Mouse (Mus musculus): ENCODE data around the gene Atm.

The Atm gene

DNA sequence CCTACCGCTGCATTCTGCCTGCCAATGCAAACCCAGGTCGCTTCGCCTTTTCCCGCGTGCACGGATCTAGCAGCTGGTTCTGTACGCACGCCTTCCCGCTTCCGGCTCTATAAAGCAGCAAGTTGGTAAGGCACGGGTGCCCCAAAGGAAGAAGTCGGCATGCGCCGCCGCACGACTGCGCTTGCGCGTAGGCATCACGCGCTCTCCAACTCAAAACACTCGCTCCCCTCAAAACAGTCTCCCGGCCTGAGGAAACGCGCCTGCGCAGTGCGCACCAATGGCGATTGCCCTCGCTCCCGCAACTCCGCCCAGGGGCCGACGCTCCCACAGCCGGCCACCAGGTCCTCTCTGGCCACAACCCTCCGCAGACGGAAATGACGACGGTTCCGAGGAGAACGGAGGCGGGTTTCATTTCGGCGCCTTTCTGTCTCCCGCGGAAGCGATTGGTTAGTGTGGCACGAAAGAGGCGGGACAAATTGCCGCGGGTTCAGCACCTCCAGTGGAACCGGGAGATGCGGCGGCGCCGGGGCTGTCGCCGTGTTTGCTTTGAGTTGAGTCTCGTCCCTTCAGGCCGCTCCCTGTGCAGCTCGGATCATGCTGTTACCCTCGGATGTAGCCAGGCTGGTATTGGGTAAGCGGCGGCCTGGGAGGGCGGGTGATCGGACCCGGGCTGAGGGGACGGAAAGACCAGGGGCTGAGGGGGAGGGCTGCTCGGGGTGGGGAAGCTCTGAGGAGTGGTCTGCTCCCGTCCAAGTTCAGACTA lies at the start of gene Atm, which contains the start of gene Npat:
Gene Atm (minus strand): TSS at position 183 of the 763 bp plus-strand sequence.
Gene Npat (plus strand): TSS at position 490 of the 763 bp plus-strand sequence.
- peak; percentile 99 for DNase-seq (ENCODE audit: low spot score)

DNA sequence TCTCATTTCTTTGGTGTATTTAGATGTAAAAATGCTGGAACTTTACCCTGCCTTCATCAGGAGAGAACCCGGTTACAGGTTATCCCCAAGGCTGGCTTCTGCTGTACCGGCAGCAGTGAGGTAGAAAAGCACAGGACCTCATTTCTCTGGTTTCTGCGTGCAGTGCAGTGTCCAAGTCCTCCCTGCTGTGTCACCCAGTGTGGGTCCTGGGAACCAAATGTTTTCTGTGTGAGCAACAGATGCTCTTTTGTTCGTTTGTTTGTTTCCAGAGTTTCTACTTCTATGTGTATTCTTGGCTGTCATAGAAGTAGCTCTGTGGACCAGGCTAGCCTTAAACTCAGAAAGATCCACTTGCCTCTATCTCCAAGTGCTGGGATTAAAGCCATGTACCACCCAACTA lies 45.3 kb upstream of the Atm start:
- no peak for DNase-seq (ENCODE audit: low spot score)

DNA sequence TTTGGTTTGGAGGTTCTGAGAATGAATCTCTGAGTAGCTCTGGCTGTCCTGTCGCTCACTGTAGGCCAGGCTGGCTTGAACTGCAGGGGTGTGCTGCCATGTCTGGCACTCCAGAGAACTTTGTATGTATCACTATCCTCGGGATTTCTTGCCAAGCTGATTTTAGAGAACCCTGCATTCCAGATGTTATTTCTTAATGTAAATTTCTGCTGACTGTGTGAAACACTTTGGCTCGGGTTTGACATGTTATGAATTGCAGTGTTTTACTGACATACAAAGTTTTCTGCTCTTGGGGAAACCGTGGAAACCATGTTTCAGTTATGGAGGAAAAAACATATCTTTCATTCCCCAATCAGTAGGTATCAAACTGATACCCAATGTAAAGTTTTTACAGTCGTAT lies 39.2 kb upstream of the Atm start:
- no peak for DNase-seq (ENCODE audit: low spot score)

DNA sequence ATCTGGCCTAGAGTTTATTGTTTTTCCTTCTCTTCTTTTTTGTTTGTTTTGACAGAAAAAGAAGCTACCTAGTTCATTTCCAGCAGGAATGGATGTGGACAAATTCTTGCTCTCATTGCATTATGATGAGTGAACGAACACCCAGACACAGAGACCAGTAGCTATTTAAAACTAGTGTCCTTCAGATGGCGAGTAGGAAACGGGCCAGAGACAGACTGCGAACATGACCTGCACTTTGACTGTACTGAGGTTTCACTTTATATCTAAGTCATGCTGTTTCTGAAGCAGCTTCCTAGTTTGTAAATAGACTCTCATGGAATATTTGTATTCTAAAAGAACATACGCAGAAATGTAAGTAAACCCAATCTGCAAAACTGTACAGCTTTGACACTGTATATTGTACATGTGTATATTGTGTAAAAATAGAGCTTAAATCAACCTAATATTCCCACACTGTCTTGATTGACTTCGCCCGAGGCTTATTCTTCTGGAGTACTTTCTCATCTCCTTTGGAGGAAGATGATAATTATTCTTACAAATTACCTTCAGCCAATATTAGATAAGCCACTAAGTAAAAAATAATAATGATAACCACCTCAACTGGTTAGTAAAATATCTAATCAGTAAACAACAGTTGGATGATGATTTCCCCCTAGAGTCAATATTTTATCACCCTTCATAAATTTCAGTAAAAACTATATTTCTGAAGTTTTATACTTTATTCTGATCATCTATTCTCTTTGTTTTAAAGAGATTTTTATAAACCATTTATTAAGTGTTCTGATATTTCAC lies 36.2 kb upstream of the Atm start:
- DNase-seq (ENCODE audit: low spot score), result no peak

DNA sequence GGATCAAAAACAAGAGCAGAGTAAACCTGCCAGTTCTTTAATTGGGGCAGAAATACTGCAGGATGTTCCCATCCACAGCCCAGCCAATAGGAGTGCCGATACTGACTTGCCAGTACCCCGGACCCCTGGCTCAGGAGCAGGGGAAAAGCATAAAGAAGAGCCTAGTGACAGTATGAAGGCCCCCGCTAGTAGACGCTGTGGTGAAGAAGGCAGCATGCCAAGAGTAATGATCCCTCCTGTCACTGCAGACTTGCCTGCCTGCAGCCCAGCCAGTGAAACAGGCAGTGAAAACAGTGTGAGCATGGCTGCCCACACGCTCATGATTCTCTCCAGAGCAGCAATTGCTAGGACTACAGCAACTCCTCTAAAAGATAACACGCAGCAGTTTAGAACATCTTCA lies 34.1 kb upstream of the Atm start:
- peak; percentile 44 for DNase-seq (ENCODE audit: low spot score)

DNA sequence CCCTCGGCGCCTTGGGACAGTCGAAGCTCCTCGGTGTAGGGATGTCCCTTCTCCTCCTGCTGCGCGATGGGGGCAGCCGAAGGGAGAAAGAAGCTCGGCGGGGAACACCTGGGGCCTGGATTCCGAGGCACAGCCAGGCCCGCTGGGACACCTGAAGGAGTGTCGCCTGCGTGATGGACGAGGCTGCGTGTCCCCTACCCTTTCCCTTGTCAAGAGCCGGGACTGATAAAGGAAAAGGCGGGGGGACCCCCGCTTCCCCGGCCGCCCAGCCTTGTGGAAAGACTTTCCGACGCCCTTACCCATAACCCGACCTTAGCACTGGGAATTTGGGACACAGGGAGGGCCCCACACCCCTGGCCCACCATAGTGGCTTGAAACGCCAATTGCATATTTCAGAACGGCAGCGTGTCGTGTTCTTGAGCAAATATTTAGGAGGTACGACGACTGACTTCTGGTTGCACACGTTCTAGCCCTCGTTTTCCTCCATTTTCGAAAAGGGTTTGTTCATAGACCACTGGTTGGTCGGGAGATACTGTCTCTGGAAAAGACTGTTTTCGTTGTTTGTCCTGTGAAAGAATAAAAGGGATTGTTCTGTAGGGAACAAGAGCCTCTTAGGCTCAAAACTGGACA lies 911 bp upstream of the Atm start:
- no peak for DNase-seq (ENCODE audit: low spot score)

DNA sequence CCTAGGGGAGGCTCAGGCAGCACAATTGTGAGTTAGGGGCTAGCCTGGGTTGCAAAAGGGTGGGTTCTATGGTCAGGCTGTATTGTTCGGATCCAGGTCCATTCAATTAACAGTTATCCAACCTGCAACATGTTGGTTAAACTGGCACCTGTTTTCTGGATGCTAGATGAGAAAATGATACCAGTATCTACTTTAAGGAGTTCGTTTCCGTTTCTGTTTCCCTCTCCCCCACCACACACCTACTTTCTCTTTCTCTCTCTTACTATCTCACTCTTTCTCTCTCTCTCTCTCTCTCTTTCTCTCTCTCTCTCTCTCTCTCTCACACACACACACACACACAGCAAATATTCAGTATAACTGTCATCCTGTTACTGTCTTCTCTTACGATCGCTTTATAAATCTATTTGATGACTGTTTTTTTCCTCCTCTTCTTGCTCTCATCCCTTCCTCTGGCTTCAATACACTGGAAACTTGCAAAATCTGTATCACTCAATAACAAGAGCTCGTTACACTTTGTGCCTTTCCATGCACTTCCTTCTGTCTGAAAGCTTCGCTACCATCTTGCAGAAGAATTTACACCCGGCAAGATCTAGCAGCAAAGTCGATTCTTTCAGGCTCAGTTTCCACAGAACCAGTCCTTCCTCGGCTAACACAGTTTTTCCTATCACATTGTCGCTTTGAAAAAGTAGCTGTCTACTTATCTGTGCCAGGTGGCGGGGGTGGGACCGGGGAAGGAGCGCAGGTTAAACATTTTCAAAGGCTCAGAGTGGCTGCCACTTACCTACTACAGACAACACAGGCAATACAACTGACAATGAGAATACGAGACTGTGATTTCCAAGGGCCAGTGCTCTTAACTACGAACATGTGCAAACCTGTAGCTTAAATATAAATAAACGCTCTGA lies 872 bp downstream of the Atm start:
- DNase-seq (ENCODE audit: low spot score), result no peak

DNA sequence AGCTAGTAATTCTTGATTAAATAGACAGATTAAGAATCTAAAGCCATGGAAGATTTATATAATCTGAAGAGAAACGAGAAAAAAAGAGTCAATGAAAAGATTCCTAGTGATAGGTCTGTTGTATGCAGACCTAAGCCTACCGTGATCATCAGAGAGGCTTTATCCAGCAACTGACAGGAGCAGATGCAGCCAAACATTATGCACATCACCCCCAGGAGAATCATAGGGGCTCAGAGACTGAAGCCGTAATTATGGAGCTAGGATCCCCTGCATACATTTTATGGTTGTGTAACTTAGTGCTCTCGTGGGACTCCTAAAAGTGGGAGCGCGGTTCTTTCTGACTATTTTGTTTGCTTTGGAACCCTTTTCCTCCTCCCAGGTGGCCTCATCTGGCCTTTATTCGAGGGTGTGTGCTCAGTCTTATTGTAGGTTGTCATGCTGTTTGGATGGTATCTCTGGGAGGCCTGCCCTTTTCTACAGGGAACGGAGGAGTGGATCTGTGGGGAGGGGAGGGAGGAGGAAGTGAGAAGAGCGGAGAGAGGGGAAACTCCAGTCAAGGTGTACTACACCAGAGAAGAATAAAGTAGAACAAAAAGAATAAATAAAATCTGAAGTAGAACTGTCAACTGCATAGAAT lies 19.0 kb downstream of the Atm start:
- DNase-seq (ENCODE audit: low spot score), result no peak

DNA sequence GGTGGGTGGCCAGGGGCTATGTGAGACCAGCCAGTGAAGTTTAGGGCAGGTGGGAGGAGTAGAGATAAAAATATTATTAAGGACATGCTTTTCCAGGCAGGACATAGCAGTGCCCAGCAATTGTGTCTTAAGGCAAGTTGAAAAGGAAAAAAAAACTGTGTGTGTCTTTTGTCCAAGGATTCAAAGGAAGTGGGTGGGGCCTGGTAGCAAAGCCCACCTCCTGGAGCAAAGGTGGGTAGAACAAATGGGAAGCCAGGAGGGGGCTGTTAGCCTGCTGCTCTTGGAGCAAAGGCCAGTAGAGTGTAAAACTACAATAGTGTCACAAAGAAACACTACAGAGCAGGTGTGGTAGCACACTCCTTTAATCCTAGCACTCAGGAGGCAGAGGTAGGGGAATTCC lies 22.4 kb downstream of the Atm start:
- no peak for DNase-seq (ENCODE audit: low spot score)

DNA sequence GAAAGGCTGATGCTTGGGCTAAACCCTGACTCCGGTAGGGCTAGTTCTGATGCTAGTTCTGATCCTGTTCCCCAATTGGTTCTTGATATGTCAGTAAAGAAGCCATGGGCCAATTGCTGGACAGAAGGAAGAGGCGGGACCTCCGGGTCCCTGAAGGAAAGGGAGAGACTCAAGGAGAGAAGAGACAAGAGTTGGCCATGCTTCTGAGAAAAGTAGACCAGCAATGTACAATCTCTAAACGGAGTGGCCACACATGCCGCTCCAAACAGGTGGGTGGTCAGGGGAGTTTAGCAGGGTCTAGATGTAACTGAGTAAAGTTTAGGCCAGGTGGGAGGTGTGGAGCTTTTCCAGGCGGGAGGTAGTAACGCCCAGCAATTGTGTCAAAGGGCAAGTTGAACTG lies 28.5 kb downstream of the Atm start:
- no peak for DNase-seq (ENCODE audit: low spot score)

DNA sequence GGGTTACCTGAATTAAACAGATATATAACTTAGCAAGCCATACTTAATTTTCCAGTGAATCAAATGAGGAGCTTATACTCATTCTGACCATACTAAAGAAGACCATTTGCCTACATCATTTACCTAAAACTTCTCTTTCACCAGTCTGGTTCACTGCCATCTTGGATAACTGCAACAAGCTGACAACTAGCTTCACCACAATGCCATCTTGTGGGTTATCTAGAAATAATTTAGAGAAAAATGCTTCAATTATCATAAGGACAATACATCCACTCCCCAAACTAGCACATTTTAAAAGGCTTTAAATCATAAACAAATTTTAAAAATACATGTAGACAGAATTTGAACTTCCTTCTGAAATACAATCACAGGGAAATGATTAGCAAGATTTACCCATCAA lies 50.7 kb downstream of the Atm start:
- no peak for DNase-seq (ENCODE audit: low spot score)

DNA sequence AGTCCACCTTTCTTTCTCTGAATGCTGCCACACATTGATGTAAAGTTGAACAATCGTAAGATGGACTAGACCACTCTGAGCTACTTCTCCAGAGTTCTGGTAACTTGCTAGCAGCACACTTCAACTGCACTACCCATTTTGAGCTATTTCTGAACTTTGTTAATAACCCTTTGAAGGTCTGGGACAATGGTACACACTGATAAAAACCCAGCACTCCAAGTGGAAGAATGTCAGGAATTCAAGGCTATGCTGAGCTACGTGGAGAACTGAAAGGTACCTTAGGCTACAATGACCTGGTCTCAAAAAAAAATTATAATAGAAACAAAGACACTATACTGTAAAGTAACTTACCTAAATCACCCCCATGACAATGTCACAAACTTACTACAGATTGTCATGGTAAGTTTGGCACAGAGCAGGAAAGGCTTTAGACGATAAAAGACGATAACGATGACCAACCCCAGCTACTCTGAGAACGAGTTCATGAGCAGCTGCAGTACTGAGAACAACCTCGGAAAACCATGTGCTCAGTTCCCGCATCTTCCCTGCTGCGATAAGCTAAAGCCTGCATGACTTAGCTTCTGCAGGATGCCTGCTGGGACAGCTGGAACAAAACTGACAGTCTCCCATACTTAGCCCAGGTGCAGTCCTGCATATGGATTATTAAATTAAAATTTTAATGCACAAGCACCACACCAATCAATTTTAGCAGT lies 63.6 kb downstream of the Atm start:
- DNase-seq (ENCODE audit: low spot score), result no peak

DNA sequence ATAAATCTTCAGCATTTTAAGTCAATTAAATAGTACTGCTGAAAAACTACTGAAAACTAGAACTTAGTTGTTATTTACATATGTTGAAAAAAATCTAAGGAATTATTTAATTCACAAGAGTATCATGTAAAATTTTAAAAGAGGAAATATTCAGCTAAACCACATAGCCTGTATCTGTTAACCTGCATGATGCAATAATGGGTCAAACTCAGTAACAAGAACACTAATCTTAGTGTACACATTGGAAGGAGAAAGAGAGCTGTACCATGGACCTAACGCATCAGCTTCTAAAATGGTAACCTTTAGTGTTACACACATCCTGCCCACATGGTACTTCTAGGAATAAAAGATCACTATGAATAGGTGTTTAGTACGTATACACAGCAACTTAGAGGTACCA lies 84.5 kb downstream of the Atm start:
- DNase-seq (ENCODE audit: low spot score), result no peak

DNA sequence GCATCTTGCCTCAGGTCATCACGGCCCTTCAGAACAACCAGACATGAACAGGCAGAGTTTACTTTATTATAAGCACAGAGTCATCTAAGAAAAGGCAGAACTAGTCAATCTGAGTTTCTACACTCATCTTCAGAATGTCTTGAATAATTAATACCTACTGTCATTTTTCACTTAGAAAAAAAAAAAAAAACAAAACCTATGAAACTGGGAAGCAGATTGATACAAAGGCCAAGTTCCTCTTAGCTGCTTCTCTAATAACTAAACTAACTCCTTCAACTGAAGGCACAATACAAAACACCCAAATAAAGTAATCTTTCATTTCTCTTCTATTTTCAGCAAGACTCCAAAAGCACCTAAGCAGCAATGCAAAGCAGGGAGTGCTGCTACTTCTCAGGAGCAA lies 85.9 kb downstream of the Atm start:
- DNase-seq (ENCODE audit: low spot score), result no peak

DNA sequence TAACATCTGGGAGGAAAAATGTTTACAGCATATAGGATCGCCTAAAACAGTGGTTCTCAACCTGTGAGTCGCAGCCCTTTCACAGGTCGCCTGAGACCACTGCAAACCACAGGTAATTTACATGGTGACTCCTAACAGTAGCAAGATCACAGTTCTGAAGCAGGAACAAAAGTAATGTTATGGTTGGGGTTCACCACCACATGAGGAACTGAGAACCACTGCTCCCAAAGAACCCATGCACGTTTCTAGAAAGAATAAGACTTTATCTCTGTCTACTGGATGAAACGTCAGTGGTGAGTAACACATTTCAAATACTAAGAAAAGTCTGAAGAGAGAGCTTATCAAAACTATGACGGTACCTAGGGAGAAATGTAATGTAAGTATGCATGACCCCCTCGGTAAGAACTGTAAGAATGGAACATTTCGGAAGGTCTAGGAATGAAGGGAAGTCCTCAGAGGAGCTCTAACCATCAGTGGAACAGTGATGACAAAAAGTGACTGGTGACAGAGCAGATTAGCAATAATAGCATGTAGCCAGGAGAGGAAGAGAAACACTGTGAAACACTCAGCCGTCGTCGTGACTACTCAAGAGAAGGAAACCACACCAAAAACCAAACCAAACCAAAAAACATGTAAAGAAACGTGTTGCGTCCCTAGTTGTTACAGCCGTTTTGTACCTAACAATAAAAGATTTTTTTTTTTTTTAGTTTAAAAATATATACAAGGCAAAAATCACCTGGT lies 100.5 kb downstream of the Atm start:
- DNase-seq (ENCODE audit: low spot score), result no peak

DNA sequence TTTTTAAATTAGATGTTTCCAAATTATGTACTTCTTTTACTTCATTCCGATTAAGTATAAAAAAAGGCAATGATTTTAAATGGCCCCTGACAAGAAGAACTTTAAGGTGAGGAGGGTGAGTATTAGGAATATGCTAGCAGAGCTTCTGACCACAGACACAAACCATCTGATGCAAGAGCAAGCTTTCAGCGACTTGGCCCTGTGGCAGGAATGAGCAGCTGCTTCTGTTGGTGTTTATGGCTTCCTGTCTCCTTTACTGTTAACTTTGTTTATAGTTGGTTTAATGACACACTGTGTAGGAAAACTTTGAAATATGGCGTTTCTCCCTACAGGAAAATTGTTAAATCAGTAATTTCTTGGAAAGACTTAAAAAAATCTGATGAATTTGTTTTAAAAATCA lies 108.9 kb downstream of the Atm start:
- no peak for DNase-seq (ENCODE audit: low spot score)

DNA sequence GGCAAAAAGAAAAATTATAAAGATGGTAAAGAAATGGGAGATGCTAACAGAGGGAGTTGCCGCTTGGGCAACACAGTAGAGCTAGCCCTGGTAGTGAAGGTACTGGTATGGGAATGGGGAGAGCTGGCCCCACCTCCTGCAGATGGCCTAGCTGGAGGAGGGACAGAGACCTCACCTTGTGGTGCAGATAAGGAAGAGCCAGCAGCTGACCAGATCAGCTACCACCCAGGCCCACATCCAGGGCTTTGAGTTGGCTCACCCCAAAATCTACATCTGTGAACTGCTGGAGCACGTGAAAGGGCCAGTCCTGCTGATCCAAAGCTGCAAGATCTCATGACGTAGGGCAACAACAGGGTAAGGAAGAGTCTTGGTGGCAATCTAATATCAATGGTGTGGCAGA lies 109.8 kb downstream of the Atm start:
- DNase-seq (ENCODE audit: low spot score), result no peak

DNA sequence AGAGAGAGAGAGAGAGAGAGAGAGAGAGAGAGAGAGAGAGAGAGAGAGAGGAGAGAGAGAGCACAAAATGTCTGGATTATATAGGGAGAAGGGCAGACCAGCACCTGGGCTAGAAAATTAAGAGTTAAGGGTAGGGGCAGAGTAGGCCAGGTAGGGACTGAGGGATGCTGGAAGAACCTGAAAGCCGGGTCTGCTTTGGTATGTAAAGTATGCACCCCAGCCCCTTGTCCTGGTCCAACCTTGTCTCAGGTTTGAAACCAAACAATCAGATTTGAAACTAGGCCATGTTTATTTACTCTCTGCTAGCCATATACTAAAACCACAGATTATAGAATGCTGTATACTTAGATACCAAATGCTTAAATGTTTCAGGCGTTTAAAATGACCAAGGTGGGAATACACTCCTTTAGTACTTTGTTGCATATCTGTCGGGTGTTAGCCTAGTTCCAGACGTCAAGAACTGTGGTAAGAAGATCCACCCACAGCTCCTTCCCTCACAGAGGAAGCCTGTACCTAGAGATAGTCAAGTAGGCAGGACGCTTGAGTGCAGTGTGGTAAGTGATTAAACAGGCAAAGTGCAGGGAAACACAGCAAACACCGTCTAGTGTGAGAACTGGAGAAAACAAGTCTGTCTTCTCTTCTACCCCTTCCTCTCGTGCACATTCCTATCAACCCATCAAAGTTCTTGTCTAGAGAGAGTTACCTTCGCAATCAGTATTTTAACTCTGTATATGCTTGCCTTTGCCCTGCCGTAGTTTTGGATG lies 114.2 kb downstream of the Atm start:
- no peak for DNase-seq (ENCODE audit: low spot score)

DNA sequence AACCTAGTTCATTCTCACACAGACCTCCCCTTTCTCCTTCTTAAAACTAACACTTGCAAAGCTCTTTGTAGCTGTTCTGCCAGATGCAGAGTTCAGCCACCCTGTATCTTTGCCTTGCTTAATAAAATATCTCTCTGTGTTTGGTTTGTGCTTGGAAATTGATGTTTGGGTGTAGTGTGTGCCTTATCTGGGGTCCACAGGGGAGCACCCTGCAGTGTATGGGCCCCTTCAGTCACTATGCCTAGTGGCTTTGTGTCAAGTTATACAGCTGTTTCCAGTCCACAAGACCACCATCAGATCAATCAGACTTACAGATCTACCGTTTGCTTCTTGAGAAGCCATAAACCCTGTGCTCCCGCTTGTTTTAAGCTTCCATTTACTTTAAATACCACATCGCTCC lies 127.1 kb downstream of the Atm start:
- DNase-seq (ENCODE audit: low spot score), result no peak
